17 mouse cellular contexts compared by ENCODE assay signal in genomic region chr5:130614209-130614608, GRCm38 (mm10).
A peak's percentile ranks its signal among the peaks of the same experiment; 100 is the strongest.
DNase-seq lines count a peak whose midpoint lies in the region; ATAC-seq and TF ChIP-seq lines count a peak whose summit lies in the region.
"Had no signal": no experiment of that assay in that cellular context is flagged by ENCODE, and none has a peak within 500 bp of the region (broad histone marks: within the 10 kb centered on the region; RNA-seq: fewer than 3 reads in every experiment).

No protein-coding gene starts in this region.

- no peak for ATAC-seq in heart, embryonic 12.5 days (ENCODE audit: insufficient number of reproducible peaks, low FRiP score)
- no peak for ATAC-seq in midbrain, postnatal 0 days (ENCODE audit: low FRiP score)
- no peak for ATAC-seq in midbrain, embryonic 14.5 days (ENCODE audit: low FRiP score, low TSS enrichment)
- ATAC-seq: activated CD4-positive, CD25-positive, alpha-beta regulatory T cell, adult 4 months; intestine, postnatal 0 days had no signal

- peak; percentile 4 for DNase-seq in heart, postnatal 36 days
- peak; percentile 30 for DNase-seq in midbrain, postnatal 0 days (ENCODE audit: low spot score)
- DNase-seq in midbrain, embryonic 14.5 days = no peak
- DNase-seq in cerebellum, postnatal 10 days = peak; percentile 81 to 82
- DNase-seq in lung, postnatal 36 days = peak; percentile 22
- DNase-seq in kidney, postnatal 14 days = no peak
- DNase-seq in spleen, postnatal 10 days (ENCODE audit: low spot score in 2 of 2) = no peak
- DNase-seq: kidney, postnatal 4 days; layer of hippocampus, postnatal 36 days; thymus, postnatal 25 days had no signal

- H3K27ac ChIP-seq in heart, embryonic 12.5 days (ENCODE audit: poor library complexity, severe bottlenecking) = no peak overlapping the region
- H3K27ac ChIP-seq in midbrain, postnatal 0 days (ENCODE audit: low read depth, low read length) = no peak overlapping the region
- no peak overlapping the region for H3K27ac ChIP-seq in midbrain, embryonic 14.5 days (replicated peaks; ENCODE audit: low read depth, low read length)
- H3K27ac ChIP-seq: hindbrain, embryonic 12.5 days; macrophage; neural tube, embryonic 13.5 days; stomach, postnatal 0 days had no signal

- no peak overlapping the region for H3K9ac ChIP-seq in heart, embryonic 12.5 days
- no peak overlapping the region for H3K9ac ChIP-seq in midbrain, postnatal 0 days (replicated peaks; ENCODE audit: low read length, poor library complexity, severe bottlenecking)
- H3K9ac ChIP-seq in midbrain, embryonic 14.5 days (replicated peaks; ENCODE audit: low read length) = no peak overlapping the region
- H3K9ac ChIP-seq: hindbrain, embryonic 12.5 days; neural tube, embryonic 13.5 days had no signal

- intact Hi-C loops in heart, postnatal 36 days (cut with DNase I) = no loop called here

- H3K4me2 ChIP-seq in heart, embryonic 12.5 days = no peak overlapping the region
- no peak overlapping the region for H3K4me2 ChIP-seq in midbrain, postnatal 0 days (ENCODE audit: low read depth, low read length, poor library complexity, severe bottlenecking)
- H3K4me2 ChIP-seq in midbrain, embryonic 14.5 days (ENCODE audit: low read length) = no peak overlapping the region
- H3K4me2 ChIP-seq: hindbrain, embryonic 12.5 days; neural tube, embryonic 13.5 days had no signal

- no peaks in the 10 kb centered on the region for H3K4me1 ChIP-seq in heart, embryonic 12.5 days (replicated peaks)
- H3K4me1 ChIP-seq in midbrain, postnatal 0 days (ENCODE audit: insufficient read depth, low read length) = no peaks in the 10 kb centered on the region
- H3K4me1 ChIP-seq in midbrain, embryonic 14.5 days (ENCODE audit: control insufficient read depth, insufficient read depth, low read length) = no peaks in the 10 kb centered on the region

- no peak overlapping the region for H3K4me3 ChIP-seq in heart, embryonic 12.5 days
- H3K4me3 ChIP-seq in midbrain, postnatal 0 days (ENCODE audit: low read depth, low read length) = no peak overlapping the region
- H3K4me3 ChIP-seq in midbrain, embryonic 14.5 days (replicated peaks; ENCODE audit: low read depth, low read length) = no peak overlapping the region
- H3K4me3 ChIP-seq: hindbrain, embryonic 12.5 days; neural tube, embryonic 13.5 days had no signal

- no peaks in the 10 kb centered on the region for H3K36me3 ChIP-seq in heart, embryonic 12.5 days
- H3K36me3 ChIP-seq in midbrain, postnatal 0 days (ENCODE audit: insufficient read depth, low read length) = no peaks in the 10 kb centered on the region; the same call in 1 of the 2 replicates
- H3K36me3 ChIP-seq in midbrain, embryonic 14.5 days (ENCODE audit: control insufficient read depth, insufficient read depth, low read length) = no peaks in the 10 kb centered on the region
- H3K36me3 ChIP-seq: hindbrain, embryonic 12.5 days; neural tube, embryonic 13.5 days had no signal

- no peaks in the 10 kb centered on the region for H3K27me3 ChIP-seq in heart, embryonic 12.5 days (replicated peaks)
- no peaks in the 10 kb centered on the region for H3K27me3 ChIP-seq in midbrain, postnatal 0 days (ENCODE audit: insufficient read depth, low read length)
- H3K27me3 ChIP-seq in midbrain, embryonic 14.5 days (ENCODE audit: control insufficient read depth, insufficient read depth, low read length) = no peaks in the 10 kb centered on the region
- H3K27me3 ChIP-seq: hindbrain, embryonic 12.5 days; neural tube, embryonic 13.5 days had no signal

- 79% methylated on average over 3 of the region's 3 CpGs for WGBS in heart, embryonic 12.5 days
- 78% methylated on average over 3 of the region's 3 CpGs for WGBS in midbrain, postnatal 0 days
- 89% methylated on average over 3 of the region's 3 CpGs for whole genome bisulfite sequencing in midbrain, embryonic 14.5 days

- TF ChIP-seq CTCF in midbrain, postnatal 0 days (IDR thresholded peaks at IDR 0.05) = no peak

- H3K9me3 ChIP-seq in heart, embryonic 12.5 days (replicated peaks) = peaks cover 5% of the 10 kb centered on the region; the same call in 1 of the 2 replicates
- no peaks in the 10 kb centered on the region for H3K9me3 ChIP-seq in midbrain, postnatal 0 days (ENCODE audit: low read length)
- no peaks in the 10 kb centered on the region for H3K9me3 ChIP-seq in midbrain, embryonic 14.5 days (ENCODE audit: control insufficient read depth, low read length)
- H3K9me3 ChIP-seq: neural tube, embryonic 13.5 days had no signal

Comparison
In these comparisons a context has a peak if more than half of its experiments do, and no peak if none do; other contexts are left out.
1. DNase-seq: peak in heart, postnatal 36 days (2 of 2), midbrain, postnatal 0 days (single experiment), cerebellum, postnatal 10 days (2 of 2) and lung, postnatal 36 days (single experiment); none in midbrain, embryonic 14.5 days (single experiment), kidney, postnatal 14 days (single experiment) and spleen, postnatal 10 days (0 of 2).